Mouse (Mus musculus) c-Kit-negative CD71-positive TER-119-positive erythroid progenitor cells, embryonic 14.5 days (primary cell): Measurements from ENCODE around the gene Ccdc136.

Experiments
- DNase-seq: peaks from one replicate; pipeline ENCODE4 v3.0.0-alpha.2; 2013; ENCODE audit warnings: low read depth, low spot score

Ccdc136 gene

DNA sequence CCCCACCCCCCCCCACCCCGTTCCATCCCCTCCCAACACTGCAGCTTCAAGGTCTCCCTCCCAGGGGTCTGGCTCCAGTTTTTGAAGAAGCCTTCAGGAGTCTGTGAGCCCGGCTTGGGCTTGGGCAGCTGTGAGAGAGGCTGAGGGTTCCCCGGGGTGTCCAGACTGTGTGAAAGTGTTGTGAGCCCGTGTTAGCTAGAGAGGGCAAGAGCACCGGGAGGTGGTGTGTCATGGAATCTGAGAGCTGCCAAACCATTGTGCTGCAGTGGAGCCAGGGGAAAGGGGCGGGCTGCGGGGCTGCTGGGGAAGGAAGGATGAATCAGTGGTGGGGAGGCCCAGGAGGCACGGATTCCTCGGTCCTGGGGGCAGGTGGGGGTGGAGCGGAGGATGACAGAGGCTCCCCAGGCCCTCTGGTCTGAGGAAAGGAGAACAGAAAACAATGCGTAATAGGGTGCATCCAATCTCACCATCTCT, 40.4 kb downstream of the Ccdc136 start:
- no peak for DNase-seq

DNA sequence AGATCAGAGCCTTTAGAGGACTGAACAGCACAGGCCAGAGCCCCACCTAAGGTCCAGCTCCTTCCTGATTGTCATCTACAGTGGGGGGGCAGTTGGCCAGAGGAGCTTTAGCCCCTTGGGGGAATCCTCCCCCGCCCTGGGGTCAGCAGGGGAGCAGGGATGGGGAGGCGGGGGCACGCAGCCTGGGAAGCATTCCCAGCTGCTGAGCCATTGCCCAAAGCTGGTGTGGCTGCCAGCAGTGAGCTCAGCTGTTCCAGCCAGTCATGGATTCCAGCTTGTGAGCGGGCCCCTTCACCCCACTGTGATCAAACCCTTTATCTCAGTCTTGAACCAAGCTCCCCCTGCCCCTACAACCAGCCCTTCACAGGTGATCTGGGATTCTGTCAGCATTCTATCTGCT, 43.1 kb downstream of the Ccdc136 start:
- DNase-seq, result no peak

DNA sequence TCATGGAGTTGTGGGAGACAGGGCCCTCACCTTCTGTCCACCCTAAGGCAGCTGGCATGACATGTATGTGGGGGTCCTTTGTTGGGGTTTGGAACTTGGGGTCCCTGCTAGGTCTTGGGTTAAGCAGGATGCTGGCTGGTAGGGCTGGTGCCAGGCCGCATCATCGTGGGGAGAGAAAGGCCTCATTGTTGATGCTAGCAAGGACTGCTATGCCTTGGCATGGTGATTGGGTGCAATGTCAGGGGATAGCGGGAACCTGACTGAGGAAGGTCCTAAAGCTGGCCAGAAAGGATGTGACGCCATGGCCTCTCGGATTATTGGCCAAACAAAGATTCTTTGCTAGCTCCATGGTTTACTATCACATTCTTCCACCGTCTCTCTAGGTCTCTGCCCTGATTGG, 43.7 kb downstream of the Ccdc136 start:
- no peak for DNase-seq

DNA sequence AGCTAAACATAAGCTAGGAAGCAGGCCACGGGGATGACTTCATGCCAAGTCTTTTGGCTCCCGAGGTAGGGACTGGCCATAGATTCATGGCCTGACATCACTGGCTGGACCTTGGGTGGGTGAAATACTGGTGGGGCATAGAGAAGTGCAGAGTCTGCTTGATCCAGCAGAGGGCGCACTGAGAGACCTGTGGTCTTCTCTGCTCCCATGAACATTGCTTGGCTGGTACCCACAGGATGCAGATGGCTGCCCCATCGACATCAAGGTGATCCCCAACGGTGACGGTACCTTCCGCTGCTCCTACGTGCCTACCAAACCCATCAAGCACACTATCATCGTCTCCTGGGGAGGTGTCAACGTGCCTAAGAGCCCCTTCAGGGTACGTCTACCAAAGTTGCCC, 48.7 kb downstream of the Ccdc136 start:
- DNase-seq, result no peak

DNA sequence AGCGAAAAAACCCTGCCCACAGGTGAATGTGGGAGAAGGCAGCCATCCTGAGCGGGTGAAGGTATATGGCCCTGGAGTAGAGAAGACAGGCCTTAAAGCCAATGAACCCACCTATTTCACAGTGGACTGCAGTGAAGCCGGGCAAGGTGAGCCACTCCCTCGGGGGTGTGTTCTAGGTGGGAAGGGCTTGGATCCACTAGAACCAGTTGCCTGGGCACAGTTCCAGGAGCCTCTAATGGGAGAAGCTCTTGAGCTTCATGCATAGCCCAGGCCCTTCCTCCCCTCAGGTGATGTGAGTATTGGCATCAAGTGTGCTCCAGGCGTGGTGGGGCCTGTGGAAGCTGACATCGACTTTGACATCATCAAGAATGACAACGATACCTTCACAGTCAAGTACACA, 49.2 kb downstream of the Ccdc136 start:
- DNase-seq, result no peak

DNA sequence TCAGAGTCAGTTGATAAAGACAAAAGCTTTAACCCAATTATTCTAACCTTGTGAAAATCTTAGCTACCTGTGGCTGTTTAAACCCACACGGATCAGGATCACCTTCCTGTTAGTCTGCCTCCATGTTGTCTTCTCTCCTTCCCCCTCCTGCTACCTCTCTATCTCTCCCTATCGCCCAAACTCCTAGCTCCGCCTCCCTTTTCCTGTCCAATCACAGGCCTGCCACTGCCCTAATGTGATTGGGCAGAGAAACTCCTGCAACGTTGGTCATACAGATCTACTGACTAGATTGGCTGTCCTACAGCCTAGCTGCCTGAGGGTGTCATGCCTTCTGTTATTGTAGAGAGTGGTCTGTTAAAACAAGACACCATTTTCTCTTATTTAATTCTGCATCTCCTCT, 53.7 kb downstream of the Ccdc136 start:
- DNase-seq, result no peak

DNA sequence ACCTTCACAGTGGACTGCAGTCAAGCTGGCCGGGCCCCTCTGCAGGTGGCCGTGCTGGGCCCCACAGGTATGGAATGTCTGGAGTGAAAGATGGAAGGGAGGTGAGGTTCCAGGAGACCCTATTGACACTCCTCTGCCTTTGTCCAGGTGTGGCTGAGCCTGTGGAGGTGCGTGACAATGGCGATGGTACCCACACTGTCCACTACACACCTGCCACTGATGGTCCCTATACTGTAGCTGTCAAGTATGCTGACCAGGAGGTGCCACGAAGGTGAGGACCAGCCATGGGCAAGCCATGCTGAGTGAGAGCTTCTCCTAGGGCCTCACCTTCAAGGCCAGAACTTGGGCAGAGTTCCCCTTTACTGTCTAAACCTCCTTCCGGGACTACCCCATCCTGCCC, 54.6 kb downstream of the Ccdc136 start:
- DNase-seq, result no peak

DNA sequence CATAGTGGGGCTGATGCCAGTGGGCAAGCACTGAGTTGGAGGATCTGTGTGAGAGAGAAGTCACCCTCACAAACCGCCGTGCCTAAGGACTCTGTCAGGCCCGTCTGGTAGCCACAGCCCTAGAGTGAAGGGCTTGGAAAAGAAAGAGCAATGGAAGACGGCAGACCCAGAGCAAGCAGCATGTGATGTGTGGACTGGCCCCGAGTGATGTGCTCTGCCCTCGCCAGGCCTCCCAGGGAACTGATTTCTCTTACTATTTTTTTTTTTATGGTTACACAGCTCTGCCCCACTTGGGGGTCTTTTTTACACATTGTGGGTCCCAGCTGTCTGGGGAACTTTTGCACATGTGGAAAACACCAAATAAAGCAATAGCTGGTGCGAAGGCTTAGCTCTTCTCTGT, 65.4 kb downstream of the Ccdc136 start:
- DNase-seq, result no peak

DNA sequence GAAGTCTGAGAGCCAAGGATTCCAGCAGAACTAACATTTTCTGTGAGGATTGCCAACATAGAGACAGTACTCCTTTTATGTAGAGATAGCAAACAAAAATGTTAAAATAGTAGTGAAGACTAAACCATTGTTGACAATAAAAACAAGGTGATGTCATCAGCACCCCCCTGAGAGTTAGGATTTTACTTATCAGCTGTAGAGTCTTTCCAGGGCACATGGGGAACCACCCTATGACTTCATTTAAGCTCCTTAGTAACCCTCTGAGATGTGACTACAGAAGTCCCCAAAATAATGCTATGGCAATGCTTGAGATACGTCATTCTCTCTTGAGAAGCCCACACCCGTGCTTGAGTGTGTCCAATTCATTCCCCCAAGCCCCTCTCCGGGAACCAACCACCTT, 67.3 kb downstream of the Ccdc136 start:
- DNase-seq, result no peak

DNA sequence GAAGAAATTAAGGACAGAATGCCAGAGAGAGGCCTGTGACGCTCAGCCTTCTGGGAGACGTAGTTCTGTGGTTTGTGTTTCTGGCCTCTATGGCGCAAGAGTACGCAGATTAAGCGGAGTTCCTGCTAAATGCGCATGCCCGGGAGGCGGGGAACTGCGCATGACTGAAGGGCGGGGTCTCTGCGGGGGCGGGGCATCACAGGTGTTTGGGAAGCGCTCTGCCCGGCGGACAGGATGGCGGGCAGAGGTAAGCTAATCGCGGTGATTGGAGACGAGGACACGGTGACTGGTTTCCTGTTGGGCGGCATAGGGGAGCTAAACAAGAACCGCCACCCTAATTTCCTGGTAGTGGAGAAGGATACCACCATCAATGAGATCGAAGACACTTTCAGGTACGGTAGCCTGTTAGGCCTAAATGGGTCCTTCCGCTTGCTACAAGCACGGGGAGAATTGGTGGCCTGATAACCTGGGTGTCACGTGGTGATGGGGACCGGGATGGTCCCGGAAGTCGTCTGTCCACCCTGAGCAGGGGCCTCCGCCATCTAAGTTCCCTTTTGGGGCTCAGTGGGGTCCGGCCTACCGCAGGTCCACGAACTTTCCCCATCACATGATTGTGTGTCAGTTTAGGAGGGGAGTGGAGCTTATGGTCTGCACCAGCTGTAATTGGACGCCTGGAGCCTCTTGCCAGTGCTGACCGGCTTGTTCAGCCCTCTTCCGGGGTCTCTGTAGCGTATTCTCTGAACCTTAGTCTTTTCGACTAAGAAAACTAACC, 71.7 kb downstream of the Ccdc136 start, which contains the start of gene Atp6v1f:
Atp6v1f (plus strand) TSS at position 136 of the 772 bp plus-strand sequence.
- peak; percentile 90 for DNase-seq

DNA sequence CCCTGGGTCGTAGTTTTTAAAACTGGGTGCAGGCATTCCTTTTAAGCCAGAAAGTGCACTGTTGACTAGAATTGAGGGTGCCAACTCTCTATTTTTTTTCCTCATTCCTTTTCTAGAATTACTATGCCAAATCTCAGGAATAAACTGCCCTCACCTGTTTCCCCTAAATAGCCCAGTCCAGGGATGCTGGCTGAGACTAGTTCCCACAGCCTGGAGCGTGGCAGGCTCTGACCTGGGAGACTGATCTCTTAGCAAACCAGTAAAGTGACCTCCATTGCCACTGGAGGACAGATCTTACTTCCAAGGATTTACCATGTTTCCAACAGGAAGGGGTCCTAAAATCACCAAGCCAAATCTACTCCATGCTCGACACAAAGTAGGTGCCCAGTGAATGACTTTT, 72.7 kb downstream of the Ccdc136 start:
- no peak for DNase-seq

DNA sequence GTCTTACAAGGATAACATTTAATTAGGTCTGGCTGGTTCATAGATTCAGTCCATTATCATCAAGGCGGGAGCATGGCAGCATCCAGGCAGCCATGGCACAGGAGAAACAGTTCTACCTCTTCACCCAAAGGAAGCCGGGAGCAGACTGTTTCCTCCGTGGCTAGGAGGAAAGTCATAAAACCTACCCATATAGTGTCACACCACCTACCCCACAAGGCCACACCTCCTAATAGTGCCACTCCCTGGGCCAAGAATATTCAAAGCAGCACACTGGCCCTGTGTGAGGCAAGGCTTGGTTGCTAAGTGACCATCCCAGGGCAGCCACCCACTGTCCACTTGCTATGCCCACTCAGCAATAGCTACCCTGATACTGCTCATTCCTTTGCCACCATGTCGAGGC, 75.0 kb downstream of the Ccdc136 start, which contains the start of gene Atp6v1fnb:
Atp6v1fnb (plus strand) TSS at position 301 of the 400 bp plus-strand sequence.
- no peak for DNase-seq

DNA sequence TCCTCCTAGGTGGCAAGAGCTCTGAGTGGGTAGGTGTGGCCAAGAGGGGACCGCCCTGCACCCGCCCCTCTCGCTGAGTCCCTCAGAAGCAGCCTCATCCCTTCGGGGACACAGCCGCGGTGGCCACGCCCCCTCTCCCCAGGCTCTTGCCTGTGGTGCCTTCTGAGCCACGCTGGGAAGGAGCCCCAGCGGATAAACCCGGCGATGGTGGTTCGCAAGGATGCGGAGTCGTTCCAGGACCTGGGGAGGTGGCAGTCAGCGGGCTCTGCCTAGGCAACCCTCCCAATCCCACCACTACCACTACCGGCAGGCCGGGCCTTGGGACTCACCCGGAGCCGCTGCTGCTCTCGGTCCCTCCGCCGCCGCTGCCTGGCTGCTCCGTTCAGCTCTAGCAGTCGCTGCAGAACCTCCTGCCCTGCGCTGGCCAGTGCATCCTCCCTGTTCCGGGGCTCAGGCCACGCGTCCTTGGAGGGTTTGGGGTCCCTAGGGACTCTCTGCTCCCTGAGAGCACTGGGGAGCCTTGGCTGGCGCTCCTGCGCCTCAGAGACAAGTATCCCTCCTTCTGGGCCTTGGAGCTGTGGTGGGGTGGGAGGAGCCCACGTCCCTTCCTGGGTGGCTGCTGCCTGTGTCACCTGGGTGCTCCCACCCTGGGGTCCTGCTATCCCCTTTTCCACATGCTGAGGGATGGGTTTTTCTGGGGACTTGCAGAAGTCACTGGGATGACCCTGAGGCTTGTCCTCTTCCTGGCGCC, 78.0 kb downstream of the Ccdc136 start:
- peak; percentile 66 for DNase-seq

DNA sequence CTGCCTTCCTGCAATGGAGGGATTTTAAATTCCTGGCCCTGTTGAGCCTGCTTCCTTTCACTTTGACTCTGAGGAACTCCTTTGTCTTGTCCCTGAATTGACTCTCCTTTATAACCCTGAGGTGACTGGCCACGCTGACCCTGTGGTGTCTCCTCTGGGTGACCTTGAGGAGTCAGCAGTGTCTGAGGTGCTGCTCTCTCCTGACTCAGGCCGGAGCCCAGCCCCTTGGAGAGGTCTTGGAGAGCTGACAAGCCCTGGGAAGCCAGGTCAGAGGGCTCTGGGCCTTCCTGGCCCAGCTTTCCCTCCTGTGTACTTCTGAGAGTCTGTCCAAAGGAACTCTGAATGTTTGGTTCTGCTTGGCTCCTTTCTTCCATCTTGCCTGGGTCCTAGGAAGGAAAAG, 78.6 kb downstream of the Ccdc136 start:
- no peak for DNase-seq
